Mouse (Mus musculus) stomach, embryonic 14.5 days (tissue): ENCODE data around the gene Gm5901. TPM values are rescaled to one million over a fixed set of nuclear protein-coding genes. Genes with fewer than 3 reads are reported as not detected.

Experiments
- ATAC-seq: fragments of 200-750 bp; cut with Nextera tagmentation; 2 replicates; pipeline ENCODE4 v1.8.0; 2017; ENCODE audit warnings: low read depth, moderate TSS enrichment; ENCODE audit not compliant: insufficient number of reproducible peaks, insufficient read depth, low FRiP score
- H3K27ac ChIP-seq: fragments of 300-500 bp; sonication (generic); 2 replicates; pipeline ENCODE4 v1.5.1; 2014; ENCODE audit warnings: mild to moderate bottlenecking, low read length, moderate library complexity, mixed read lengths
- H3K27me3 ChIP-seq: fragments of 300-500 bp; sonication (generic); 2 replicates; pipeline ENCODE4 v1.6.1; 2014; ENCODE audit warnings: low read length, control low read depth, mixed read lengths; ENCODE audit not compliant: control insufficient read depth, insufficient read depth
- H3K36me3 ChIP-seq: fragments of 300-500 bp; sonication (generic); 2 replicates; pipeline ENCODE4 v1.6.1; 2014; ENCODE audit warnings: mild to moderate bottlenecking, control low read depth, low read length, moderate library complexity, mixed read lengths; ENCODE audit not compliant: control insufficient read depth, insufficient read depth
- H3K4me1 ChIP-seq: fragments of 300-500 bp; sonication (generic); 2 replicates; pipeline ENCODE4 v1.6.1; 2014; ENCODE audit warnings: low read length, control low read depth, mixed read lengths; ENCODE audit not compliant: control insufficient read depth, insufficient read depth
- H3K4me2 ChIP-seq: fragments of 300-500 bp; sonication (generic); replicated peaks from 2 replicates; pipeline ENCODE4 v1.6.1; 2014; ENCODE audit warnings: low read depth, low read length, control low read depth
- H3K4me3 ChIP-seq: fragments of 300-500 bp; sonication (generic); 2 replicates; pipeline ENCODE4 v1.5.1; 2014; ENCODE audit warnings: low read depth, low read length, control low read depth
- H3K9ac ChIP-seq: fragments of 300-500 bp; sonication (generic); replicated peaks from 2 replicates; pipeline ENCODE4 v1.6.1; 2014; ENCODE audit warnings: low read depth, mild to moderate bottlenecking, control low read depth, low read length, moderate library complexity, mixed read lengths
- H3K9me3 ChIP-seq: fragments of 300-500 bp; sonication (generic); 2 replicates; pipeline ENCODE4 v1.6.1; 2016; ENCODE audit warnings: low read depth, low read length, control low read depth; ENCODE audit not compliant: control insufficient read depth
- WGBS: fragments of 180-500 bp; shearing (Covaris S2); extraction: QIAGEN DNeasy Blood & Tissue Kit; methylation state at CpG from one replicate; pipeline ENCODE4 v1.1.7; 2014; 5-methylcytosine and 5-hydroxymethylcytosine counted together
- polyA plus RNA-seq: library from polyadenylated mRNA; unstranded; fragments of >200 nt; fragmentation: Nextera tagmentation; extraction: Ambion mirVana; gene quantifications from 2 replicates; pipeline ENCODE4 v1.2.1, GENCODE M21; 2014

The Gm5901 gene
- polyA plus RNA-seq, 1 experiment from 2014 or later, result not detected

- H3K9me3 ChIP-seq, result no peaks in the 10 kb centered on the region
- H3K27ac ChIP-seq, result no peak within 1 kb of the TSS
- H3K4me1 ChIP-seq, result no peaks in the 10 kb centered on the region
- no peaks in the 10 kb centered on the region for H3K36me3 ChIP-seq
- no peak within 1 kb of the TSS for H3K4me3 ChIP-seq
- H3K9ac ChIP-seq, result no peak within 1 kb of the TSS
- WGBS, result 89% methylated on average over 1 of the region's 1 CpGs
- no peaks in the 10 kb centered on the region for H3K27me3 ChIP-seq
- ATAC-seq, result no peak
- H3K4me2 ChIP-seq, result no peak within 1 kb of the TSS
Measured at GRCm38 (mm10) chr7:105367930-105368329, 6.9 kb upstream of the Gm5901 start, which contains the start of gene Olfr692. TSS of gene Olfr692 (plus strand) at chr7:105368230.

GRCm38 (mm10) chr7:105368521-105368920, 6.3 kb upstream of the Gm5901 start:
- Histone ChIP-seq H3K4me3 (no peak overlapping the region), H3K27me3 (no peaks in the 10 kb centered on the region), H3K4me2 (no peak overlapping the region), H3K27ac (no peak overlapping the region), H3K9ac (no peak overlapping the region), H3K4me1 (no peaks in the 10 kb centered on the region), H3K9me3 (no peaks in the 10 kb centered on the region), H3K36me3 (peaks cover 3% of the 10 kb centered on the region; the same call in 1 of the 2 replicates)
- ATAC-seq, result no peak
- WGBS, result 88% methylated on average over 4 of the region's 4 CpGs

- Histone ChIP-seq H3K27me3 (no peaks in the 10 kb centered on the region), H3K9ac (no peak overlapping the region), H3K36me3 (peaks cover 13% of the 10 kb centered on the region), H3K4me3 (no peak overlapping the region), H3K9me3 (no peaks in the 10 kb centered on the region), H3K4me1 (no peaks in the 10 kb centered on the region), H3K27ac (no peak overlapping the region), H3K4me2 (no peak overlapping the region)
- WGBS, result 88% methylated on average over 1 of the region's 1 CpGs
- no peak for ATAC-seq
Measured at GRCm38 (mm10) chr7:105372912-105373311, 1.9 kb upstream of the Gm5901 start.

- H3K9ac ChIP-seq, result no peak overlapping the region
- no peaks in the 10 kb centered on the region for H3K27me3 ChIP-seq
- H3K9me3 ChIP-seq, result no peaks in the 10 kb centered on the region
- H3K4me3 ChIP-seq, result no peak overlapping the region
- no peaks in the 10 kb centered on the region for H3K4me1 ChIP-seq
- H3K4me2 ChIP-seq, result no peak overlapping the region
- H3K27ac ChIP-seq, result no peak overlapping the region
- 87% methylated on average over 4 of the region's 4 CpGs for WGBS
- ATAC-seq, result no peak
- peaks cover 19% of the 10 kb centered on the region for H3K36me3 ChIP-seq
Measured at GRCm38 (mm10) chr7:105373509-105373908, 1.3 kb upstream of the Gm5901 start.

- no peak overlapping the region for H3K4me3 ChIP-seq
- no peaks in the 10 kb centered on the region for H3K9me3 ChIP-seq
- no peak overlapping the region for H3K27ac ChIP-seq
- no peaks in the 10 kb centered on the region for H3K4me1 ChIP-seq
- no peaks in the 10 kb centered on the region for H3K27me3 ChIP-seq
- no peak for ATAC-seq
- no peak overlapping the region for H3K9ac ChIP-seq
- peaks cover 23% of the 10 kb centered on the region for H3K36me3 ChIP-seq
- no peak overlapping the region for H3K4me2 ChIP-seq
- 85% methylated on average over 3 of the region's 3 CpGs for WGBS
Measured at GRCm38 (mm10) chr7:105373976-105374375, 862 bp upstream of the Gm5901 start.

- no peaks in the 10 kb centered on the region for H3K4me1 ChIP-seq
- no peak overlapping the region for H3K4me3 ChIP-seq
- no peaks in the 10 kb centered on the region for H3K27me3 ChIP-seq
- peaks cover 68% of the 10 kb centered on the region for H3K36me3 ChIP-seq
- 93% methylated on average over 3 of the region's 3 CpGs for WGBS
- no peak for ATAC-seq
- H3K27ac ChIP-seq, result no peak overlapping the region
- H3K9ac ChIP-seq, result no peak overlapping the region
- no peak overlapping the region for H3K4me2 ChIP-seq
- H3K9me3 ChIP-seq, result no peaks in the 10 kb centered on the region
Measured at GRCm38 (mm10) chr7:105380329-105380728, 5.5 kb downstream of the Gm5901 start.

GRCm38 (mm10) chr7:105387696-105388095, 12.9 kb downstream of the Gm5901 start:
- Histone ChIP-seq H3K4me1 (no peaks in the 10 kb centered on the region), H3K4me2 (no peak overlapping the region), H3K4me3 (no peak overlapping the region), H3K9me3 (no peaks in the 10 kb centered on the region), H3K27ac (no peak overlapping the region), H3K27me3 (no peaks in the 10 kb centered on the region), H3K36me3 (peaks cover 70% of the 10 kb centered on the region), H3K9ac (no peak overlapping the region)
- WGBS, result 93% methylated on average over 2 of the region's 2 CpGs
- ATAC-seq, result no peak

- peaks cover 49% of the 10 kb centered on the region for H3K36me3 ChIP-seq
- WGBS, result 95% methylated on average over 2 of the region's 2 CpGs
- H3K9me3 ChIP-seq, result no peaks in the 10 kb centered on the region
Measured at GRCm38 (mm10) chr7:105390236-105390635, 15.4 kb downstream of the Gm5901 start.

GRCm38 (mm10) chr7:105394606-105395005, 19.8 kb downstream of the Gm5901 start:
- Histone ChIP-seq H3K9me3 (no peaks in the 10 kb centered on the region), H3K36me3 (peaks cover 11% of the 10 kb centered on the region), H3K4me3 (no peak overlapping the region), H3K27ac (no peak overlapping the region), H3K4me1 (peaks cover 8% of the 10 kb centered on the region; the same call in 1 of the 2 replicates), H3K4me2 (no peak overlapping the region), H3K9ac (no peak overlapping the region), H3K27me3 (no peaks in the 10 kb centered on the region)
- no peak for ATAC-seq
- WGBS, result 59% methylated on average over 1 of the region's 1 CpGs

More at GRCm38 (mm10) chr7:105390236-105390635, 15.4 kb downstream of the Gm5901 start:
- Histone ChIP-seq H3K4me3 (no peak overlapping the region), H3K27me3 (no peaks in the 10 kb centered on the region), H3K4me2 (no peak overlapping the region), H3K27ac (no peak overlapping the region), H3K4me1 (no peaks in the 10 kb centered on the region), H3K9ac (no peak overlapping the region)
- ATAC-seq, result no peak
